Mouse (Mus musculus): Measurements from ENCODE around the gene Vmn1r76. TPM values are rescaled to one million over a fixed set of nuclear protein-coding genes. Genes with fewer than 3 reads are reported as not detected.

Vmn1r76 gene
- not detected in 2 replicates for polyA plus RNA-seq (2011; ENCODE audit: insufficient read length, low read depth, missing spikeins)

GRCm38 (mm10) chr7:11938113-11938512 is at the start of gene Vmn1r76:
Vmn1r76 (minus strand) TSS chr7:11938213.
- Histone ChIP-seq H3K4me3 (ENCODE audit: insufficient read depth, low read length) (no peak within 1 kb of the TSS), H3K27ac (ENCODE audit: insufficient read depth, low read length) (no peak within 1 kb of the TSS), H3K4me1 (ENCODE audit: control insufficient read depth, insufficient read depth, low read length) (no peaks in the 10 kb centered on the region)
- TF ChIP-seq POLR2A (IDR thresholded peaks at IDR 0.05; ENCODE audit: low read depth, low read length) (no peak), CTCF (IDR thresholded peaks at IDR 0.05; ENCODE audit: borderline replicate concordance, insufficient read depth, low read length) (no peak)

DNA sequence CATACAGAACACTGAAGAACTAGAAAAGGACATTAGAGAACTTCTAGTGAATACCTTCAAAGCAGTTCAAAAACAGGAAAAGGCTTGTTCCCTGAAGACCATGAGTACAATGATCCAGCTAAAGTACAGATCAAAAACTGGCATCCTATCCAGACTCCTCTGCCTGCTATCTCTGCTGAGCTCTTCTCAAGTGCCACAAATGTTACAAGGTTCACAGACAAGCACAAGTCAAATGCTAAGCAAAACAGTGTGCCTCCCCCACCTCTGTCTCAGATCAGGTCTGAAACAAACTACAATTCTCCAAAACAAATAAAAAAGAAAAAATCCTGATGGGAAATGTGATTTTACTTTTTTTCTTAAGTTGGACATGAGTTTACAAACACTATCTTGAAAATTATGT is 34.6 kb upstream of the Vmn1r76 start:
- H3K4me3 ChIP-seq (ENCODE audit: insufficient read depth, low read length) = no peak overlapping the region
- H3K27ac ChIP-seq (ENCODE audit: insufficient read depth, low read length) = no peak overlapping the region
- H3K4me1 ChIP-seq (ENCODE audit: control insufficient read depth, insufficient read depth, low read length) = no peaks in the 10 kb centered on the region
- TF ChIP-seq CTCF (IDR thresholded peaks at IDR 0.05; ENCODE audit: borderline replicate concordance, insufficient read depth, low read length) (no peak), POLR2A (IDR thresholded peaks at IDR 0.05; ENCODE audit: low read depth, low read length) (no peak)

GRCm38 (mm10) chr7:11947991-11948390 is 10.0 kb upstream of the Vmn1r76 start:
- H3K4me1 ChIP-seq (ENCODE audit: control insufficient read depth, insufficient read depth, low read length) = no peaks in the 10 kb centered on the region
- H3K4me3 ChIP-seq (ENCODE audit: insufficient read depth, low read length) = no peak overlapping the region
- no peak for TF ChIP-seq CTCF (IDR thresholded peaks at IDR 0.05; ENCODE audit: borderline replicate concordance, insufficient read depth, low read length)
- no peak for TF ChIP-seq POLR2A (IDR thresholded peaks at IDR 0.05; ENCODE audit: low read depth, low read length)
- no peak overlapping the region for H3K27ac ChIP-seq (ENCODE audit: insufficient read depth, low read length)

DNA sequence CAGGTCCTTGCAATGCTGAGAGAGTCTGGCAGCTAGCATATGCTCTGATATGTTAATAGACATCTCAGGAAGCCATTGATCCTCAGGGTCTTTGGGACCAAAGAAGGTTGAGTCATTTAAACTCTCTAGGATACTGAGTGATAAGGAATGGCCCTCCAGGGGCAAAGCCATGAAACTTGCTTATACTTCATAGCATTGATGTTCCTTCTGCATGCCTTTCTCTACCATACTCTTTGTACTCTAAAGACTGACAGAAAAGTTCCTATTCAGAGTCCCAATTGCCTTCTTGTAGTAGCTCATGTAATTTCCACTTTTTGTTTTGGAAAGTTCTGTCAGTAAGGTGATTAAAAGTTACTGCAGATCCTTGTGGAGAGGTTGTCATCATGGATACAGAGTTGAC is 63.7 kb downstream of the Vmn1r76 start, which contains the start of gene Vmn1r75:
Gene Vmn1r75, plus strand, starts transcription at position 301 of the 400 bp plus-strand sequence.
- no peaks in the 10 kb centered on the region for H3K4me1 ChIP-seq (ENCODE audit: control insufficient read depth, insufficient read depth, low read length)
- TF ChIP-seq POLR2A (IDR thresholded peaks at IDR 0.05; ENCODE audit: low read depth, low read length) (no peak), CTCF (IDR thresholded peaks at IDR 0.05; ENCODE audit: borderline replicate concordance, insufficient read depth, low read length) (no peak)
- no peak within 1 kb of the TSS for H3K4me3 ChIP-seq (ENCODE audit: insufficient read depth, low read length)
- H3K27ac ChIP-seq (ENCODE audit: insufficient read depth, low read length) = no peak within 1 kb of the TSS

Other genes starting within 250 kb of the Vmn1r76 start
- not detected in 2 replicates for gene Vmn1r73, start 207.9 kb downstream of the Vmn1r76 start, polyA plus RNA-seq (2011; ENCODE audit: insufficient read length, low read depth, missing spikeins)
- gene Vmn1r74, start 104.2 kb downstream of the Vmn1r76 start, polyA plus RNA-seq (2011; ENCODE audit: insufficient read length, low read depth, missing spikeins) = not detected in 2 replicates
- gene Vmn1r75, start 63.6 kb downstream of the Vmn1r76 start, polyA plus RNA-seq (2011; ENCODE audit: insufficient read length, low read depth, missing spikeins) = not detected in 2 replicates
- not detected in 2 replicates for gene Vmn1r77, start 98.5 kb upstream of the Vmn1r76 start, polyA plus RNA-seq (2011; ENCODE audit: insufficient read length, low read depth, missing spikeins)
- gene Vmn1r78, start 212.0 kb upstream of the Vmn1r76 start, polyA plus RNA-seq (2011; ENCODE audit: insufficient read length, low read depth, missing spikeins) = not detected in 2 replicates
- gene Vmn1r79, start 233.1 kb upstream of the Vmn1r76 start, polyA plus RNA-seq (2011; ENCODE audit: insufficient read length, low read depth, missing spikeins) = not detected in 2 replicates

Measured in embryonic fibroblast, embryonic 13.5 days (primary cell).